Mouse (Mus musculus) liver, embryonic 14.5 days (tissue): ENCODE data around the gene Ifit1. TPM values are rescaled to one million over a fixed set of nuclear protein-coding genes. Genes with fewer than 3 reads are reported as not detected.

Experiments
- ATAC-seq: fragments of 200-750 bp; cut with Nextera tagmentation; 2 replicates; pipeline ENCODE4 v1.8.0; 2017; ENCODE audit warnings: moderate number of reproducible peaks, mild to moderate bottlenecking, moderate library complexity; ENCODE audit not compliant: insufficient read depth
- DNase-seq, 3 experiments: peaks; one replicate each; pipeline ENCODE4 v3.0.0-alpha.2; 2012 to 2013; ENCODE audit warnings: low read depth in 3 of 3, low spot score in 3 of 3
- H3K27ac ChIP-seq: fragments of 300-500 bp; sonication (generic); 2 replicates; pipeline ENCODE4 v1.5.1; 2014; ENCODE audit warnings: moderate library complexity, mild to moderate bottlenecking, control low read depth, inconsistent platforms
- H3K27me3 ChIP-seq: fragments of 300-500 bp; sonication (generic); 2 replicates; pipeline ENCODE4 v1.6.1; 2014; ENCODE audit warnings: mild to moderate bottlenecking, low read length, moderate library complexity; ENCODE audit not compliant: control insufficient read depth, insufficient read depth
- H3K36me3 ChIP-seq: fragments of 300-500 bp; sonication (generic); replicated peaks from 2 replicates; pipeline ENCODE4 v1.6.1; 2014; ENCODE audit warnings: low read depth; ENCODE audit not compliant: control insufficient read depth, insufficient read depth
- H3K4me1 ChIP-seq, 2 experiments: fragments of 200-500 bp in 1 of 2; fragments of 300-500 bp in 1 of 2; sonication (generic) in 1 of 2; replicated peaks; 2 replicates each; pipeline ENCODE4 v1.6.1; 2012 to 2014; ENCODE audit warnings: antibody characterized with exemption in 1 of 2, inconsistent platforms in 1 of 2, low read length in 1 of 2; ENCODE audit not compliant: control insufficient read depth in 2 of 2, insufficient read depth in 2 of 2
- H3K4me2 ChIP-seq: fragments of 300-500 bp; sonication (generic); 2 replicates; pipeline ENCODE4 v1.6.1; 2014; ENCODE audit warnings: low read depth, mild to moderate bottlenecking, control low read depth, moderate library complexity
- H3K4me3 ChIP-seq, 2 experiments: fragments of 200-500 bp in 1 of 2; fragments of 300-500 bp in 1 of 2; sonication (generic) in 1 of 2; 2 replicates each; pipeline ENCODE4 v1.5.1; 2012 to 2014; ENCODE audit warnings: low read depth in 2 of 2, low read length in 2 of 2, mild to moderate bottlenecking in 2 of 2, control low read depth in 1 of 2, inconsistent platforms in 1 of 2, moderate library complexity in 1 of 2; ENCODE audit not compliant: insufficient read depth in 1 of 2
- H3K9ac ChIP-seq: fragments of 300-500 bp; sonication (generic); replicated peaks from 2 replicates; pipeline ENCODE4 v1.6.1; 2014; ENCODE audit warnings: mild to moderate bottlenecking, control low read depth, moderate library complexity
- H3K9me3 ChIP-seq: fragments of 300-500 bp; sonication (generic); 2 replicates; pipeline ENCODE4 v1.6.1; 2016; ENCODE audit warnings: low read length, mixed read lengths; ENCODE audit not compliant: control insufficient read depth
- CTCF ChIP-seq: IDR thresholded peaks from 2 replicates; pipeline ENCODE4 v1.5.1; 2016; ENCODE audit warnings: antibody characterized with exemption, low read depth, control low read depth
- EP300 ChIP-seq: IDR thresholded peaks from 2 replicates; pipeline ENCODE4 v1.6.1; 2016; ENCODE audit warnings: antibody characterized with exemption, low read depth
- WGBS: fragments of 180-500 bp; shearing (Covaris S2); extraction: QIAGEN DNeasy Blood & Tissue Kit; methylation state at CpG from one replicate; pipeline ENCODE4 v1.1.7; 2014; ENCODE audit not compliant: insufficient replicate concordance; 5-methylcytosine and 5-hydroxymethylcytosine counted together
- polyA plus RNA-seq, 2 experiments: library from polyadenylated mRNA; depleted of rRNA in 1 of 2; stranded (reverse) in 1 of 2; unstranded in 1 of 2; fragments of >200 nt; fragmentation: Nextera tagmentation in 1 of 2; extraction: Ambion mirVana in 1 of 2; gene quantifications; 2 replicates each; pipeline versions ENCODE4 v1.2.1 to v1.2.3; 2012 to 2014

The Ifit1 gene
- polyA plus RNA-seq, 2 experiments: 0.63 to 1.1 TPM

DNA sequence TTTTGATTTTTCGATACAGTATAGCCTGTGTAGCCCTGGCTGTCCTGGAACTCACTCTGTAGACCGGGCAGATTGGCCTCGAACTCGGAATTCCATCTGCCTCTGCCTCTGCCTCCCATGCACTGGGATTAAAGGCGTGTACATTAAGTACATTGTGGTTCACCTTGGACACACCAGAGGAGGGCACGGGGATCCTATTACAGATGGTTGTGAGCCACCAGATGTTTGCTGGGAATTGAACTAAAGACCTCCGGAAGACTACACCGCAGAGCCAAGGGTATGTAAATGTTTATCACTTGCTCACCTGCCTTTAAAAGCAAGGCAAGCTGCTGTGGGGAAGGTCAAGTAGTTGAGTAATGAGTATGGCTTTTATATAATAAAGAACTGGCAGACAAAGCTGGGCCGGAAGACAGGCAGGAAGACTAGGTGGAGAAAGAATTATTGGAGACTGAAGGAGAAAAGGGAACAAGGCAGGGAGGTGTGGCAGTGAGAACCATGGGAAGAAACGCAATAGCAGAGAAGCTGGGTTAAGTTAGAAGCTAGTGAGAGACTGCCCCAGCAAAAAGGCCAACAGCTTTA lies 14.6 kb downstream of the Ifit1 start:
- H3K9ac ChIP-seq: no peak overlapping the region
- no peak for DNase-seq
- H3K9me3 ChIP-seq: no peaks in the 10 kb centered on the region
- H3K36me3 ChIP-seq: no peaks in the 10 kb centered on the region
- no peak for ATAC-seq
- peak overlapping the region; percentile 97 for H3K27ac ChIP-seq
- H3K27me3 ChIP-seq: no peaks in the 10 kb centered on the region
- TF ChIP-seq EP300 (no peak), CTCF (no peak)
- H3K4me1 ChIP-seq: peaks cover 31 to 39% of the 10 kb centered on the region in 2 experiments
- H3K4me3 ChIP-seq: no peak overlapping the region
- H3K4me2 ChIP-seq: no peak overlapping the region; the same call in 1 of the 2 replicates
- WGBS: 81% methylated on average over 10 of the region's 10 CpGs

DNA sequence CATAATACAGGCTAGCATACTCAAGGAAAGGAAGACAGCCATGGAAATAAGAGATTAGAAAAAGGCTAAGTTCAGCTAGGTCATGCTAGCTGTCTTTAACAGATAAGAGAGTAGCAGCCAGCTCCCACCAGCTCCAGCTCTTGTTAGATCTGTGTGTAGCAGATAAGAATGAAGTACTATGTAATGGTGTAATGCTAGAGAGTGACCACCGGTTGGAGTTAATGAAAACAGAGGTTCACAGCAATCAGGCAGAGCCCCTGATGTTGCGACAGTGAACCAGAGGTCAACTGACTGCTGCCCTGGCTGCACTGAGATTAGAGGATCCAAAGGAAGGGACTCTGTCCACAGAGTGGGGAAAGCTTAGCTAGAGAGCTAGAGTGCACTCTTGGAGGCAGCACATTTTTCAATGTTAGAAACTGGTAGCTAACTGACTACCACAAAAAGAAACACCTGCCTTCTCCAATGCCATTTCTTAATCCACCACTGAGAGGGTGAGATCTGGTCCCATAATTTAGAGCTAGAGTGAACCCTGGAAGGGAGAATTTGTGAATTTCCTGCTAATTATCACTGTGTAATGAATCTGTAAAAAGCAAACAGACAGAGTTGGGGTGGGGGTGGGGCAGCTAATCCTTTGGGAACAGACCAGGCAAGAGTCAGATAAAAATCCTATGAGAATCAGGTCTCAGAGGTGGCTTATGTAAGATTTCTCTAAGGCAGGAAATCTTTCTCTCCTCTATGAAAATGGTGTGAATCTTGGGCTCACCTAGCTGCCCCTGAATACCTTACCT lies 16.0 kb downstream of the Ifit1 start:
- peak overlapping the region; percentile 97 for H3K27ac ChIP-seq
- no peaks in the 10 kb centered on the region for H3K27me3 ChIP-seq
- H3K9ac ChIP-seq: peak overlapping the region; percentile 60
- peak; percentile 59 for TF ChIP-seq CTCF
- TF ChIP-seq EP300: peak; percentile 98
- H3K4me2 ChIP-seq: peak overlapping the region; percentile 58
- H3K36me3 ChIP-seq: no peaks in the 10 kb centered on the region
- DNase-seq: peak; percentile 80 to 85 (median 82)
- peaks cover 31 to 36% of the 10 kb centered on the region in 2 experiments for H3K4me1 ChIP-seq
- peak overlapping the region in 1 of 2 experiments; percentile 25; a peak in 3 of 4 replicates for H3K4me3 ChIP-seq
- H3K9me3 ChIP-seq: no peaks in the 10 kb centered on the region
- 3% methylated on average over 2 of the region's 2 CpGs for WGBS
- peak; percentile 99 for ATAC-seq

- DNase-seq (peak; percentile 58 to 66 (median 63)), ATAC-seq (peak; percentile 86)
- H3K4me3 ChIP-seq: peak overlapping the region; percentile 32 to 59
- no peaks in the 10 kb centered on the region for H3K9me3 ChIP-seq
- peak overlapping the region; percentile 64 for H3K4me2 ChIP-seq
- H3K27ac ChIP-seq: no peak overlapping the region
- no peaks in the 10 kb centered on the region for H3K27me3 ChIP-seq
- 16% methylated on average over 13 of the region's 13 CpGs for WGBS
- TF ChIP-seq EP300 (no peak), CTCF (peak; percentile 84)
- H3K9ac ChIP-seq: peak overlapping the region; percentile 39
- H3K4me1 ChIP-seq: peaks cover 17 to 22% of the 10 kb centered on the region in 2 experiments
- H3K36me3 ChIP-seq: no peaks in the 10 kb centered on the region
These were observed 21.4 kb downstream of the Ifit1 start for GRCm38 (mm10) chr19:34662067-34662507.

DNA sequence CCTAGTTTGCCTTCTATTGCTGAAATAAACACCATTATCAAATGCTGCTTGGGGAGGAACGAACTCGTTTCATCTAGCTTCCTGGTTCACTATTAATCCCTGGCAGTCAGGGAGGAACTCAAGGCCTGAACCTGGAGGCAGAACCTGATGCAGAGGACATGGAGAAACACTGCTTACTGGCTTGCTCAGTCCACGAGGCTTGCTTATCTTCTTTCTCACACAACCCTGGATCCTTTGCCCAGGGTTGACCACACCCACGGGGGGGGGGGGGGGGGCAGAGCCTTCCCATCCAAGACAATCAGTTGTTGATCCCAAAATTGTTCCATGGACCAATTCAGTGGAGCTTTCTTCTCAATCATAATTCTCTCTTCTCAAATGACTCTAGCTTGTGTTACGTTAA lies 22.1 kb downstream of the Ifit1 start:
- 30% methylated on average over 5 of the region's 5 CpGs for WGBS
- TF ChIP-seq CTCF (no peak), EP300 (no peak; the same call in 1 of the 2 replicates)

DNA sequence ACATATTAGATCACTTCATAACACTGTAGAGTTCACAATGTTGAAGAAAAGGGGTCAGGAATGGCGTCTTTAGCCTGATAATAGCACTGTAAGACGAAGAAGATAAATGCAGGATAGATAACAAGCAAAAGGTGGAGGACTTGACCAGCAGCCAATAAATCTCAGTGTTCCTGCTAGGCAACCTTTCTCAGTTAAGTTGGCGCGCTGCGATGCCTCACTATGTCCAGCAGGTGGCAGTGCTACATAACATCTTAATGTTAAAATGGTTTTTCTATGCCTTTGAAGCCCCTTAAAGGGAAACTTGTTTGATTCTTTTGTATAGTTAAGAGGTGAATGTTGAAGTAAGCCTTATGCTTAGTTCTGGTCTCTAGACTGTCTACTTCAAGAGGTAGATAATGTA lies 25.5 kb downstream of the Ifit1 start:
- no peak overlapping the region for H3K4me2 ChIP-seq
- H3K27ac ChIP-seq: no peak overlapping the region
- no peak overlapping the region for H3K9ac ChIP-seq
- ATAC-seq: no peak
- H3K4me3 ChIP-seq: no peak overlapping the region
- TF ChIP-seq CTCF: peak; percentile 92
- no peak for TF ChIP-seq EP300
- no peaks in the 10 kb centered on the region for H3K27me3 ChIP-seq
- H3K36me3 ChIP-seq: no peaks in the 10 kb centered on the region
- WGBS: under 1% methylated on average over 5 of the region's 5 CpGs
- peaks cover 10 to 11% of the 10 kb centered on the region in 2 experiments for H3K4me1 ChIP-seq
- no peaks in the 10 kb centered on the region for H3K9me3 ChIP-seq
- DNase-seq: peak in 2 of 3 experiments; percentile 26 to 50

More for the DNA sequence above, 22.1 kb downstream of the Ifit1 start:
- Histone ChIP-seq H3K27ac (no peak overlapping the region), H3K4me1 (peaks cover 12 to 17% of the 10 kb centered on the region in 2 experiments), H3K36me3 (no peaks in the 10 kb centered on the region), H3K4me3 (no peak overlapping the region), H3K27me3 (no peaks in the 10 kb centered on the region), H3K9me3 (no peaks in the 10 kb centered on the region), H3K4me2 (peak overlapping the region; percentile 64), H3K9ac (no peak overlapping the region)
- DNase-seq (peak in 2 of 3 experiments; percentile 13 to 36), ATAC-seq (peak; percentile 72)
